Mouse (Mus musculus) cerebellum, adult 9-11 months (tissue): ENCODE data around the gene Chd5.
A peak's percentile ranks its signal among the peaks of the same experiment; 100 is the strongest.

ENCODE experiments used
- DNase-seq: peaks from one replicate; pipeline ENCODE4 v3.0.0; 2022

Gene Chd5

GRCm38 (mm10) chr4:152338419-152339292 is at the start of gene Chd5:
TSS of gene Chd5 (plus strand) at chr4:152338651.
- DNase-seq, result peak; percentile 71

- no peak for DNase-seq
These were observed 48.1 kb upstream of the Chd5 start for GRCm38 (mm10) chr4:152290385-152290784.

DNA sequence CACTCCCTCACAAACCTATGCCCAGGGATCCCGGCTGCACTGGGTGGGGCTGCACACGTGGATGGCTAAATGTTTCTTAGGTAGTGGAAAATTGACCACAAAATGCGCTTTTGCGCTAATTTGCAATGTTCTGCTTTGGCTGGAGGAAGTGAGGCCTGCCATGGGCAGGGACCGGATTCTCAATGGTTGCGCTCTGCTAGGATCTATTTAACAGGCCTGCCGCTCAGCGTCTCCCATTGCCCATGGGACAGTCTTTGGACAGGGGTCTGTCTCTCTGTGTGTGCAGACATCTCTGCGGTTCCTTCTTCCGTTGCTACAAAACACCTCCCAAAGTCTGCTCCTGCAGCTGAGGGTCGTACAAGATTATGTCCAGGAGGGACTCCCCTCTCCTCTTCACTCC is 47.5 kb upstream of the Chd5 start:
- DNase-seq, result no peak

- no peak for DNase-seq
These were observed 46.9 kb upstream of the Chd5 start, which contains the start of gene Hes3 for GRCm38 (mm10) chr4:152291562-152291961. TSS of gene Hes3 (minus strand) at chr4:152291662.

DNA sequence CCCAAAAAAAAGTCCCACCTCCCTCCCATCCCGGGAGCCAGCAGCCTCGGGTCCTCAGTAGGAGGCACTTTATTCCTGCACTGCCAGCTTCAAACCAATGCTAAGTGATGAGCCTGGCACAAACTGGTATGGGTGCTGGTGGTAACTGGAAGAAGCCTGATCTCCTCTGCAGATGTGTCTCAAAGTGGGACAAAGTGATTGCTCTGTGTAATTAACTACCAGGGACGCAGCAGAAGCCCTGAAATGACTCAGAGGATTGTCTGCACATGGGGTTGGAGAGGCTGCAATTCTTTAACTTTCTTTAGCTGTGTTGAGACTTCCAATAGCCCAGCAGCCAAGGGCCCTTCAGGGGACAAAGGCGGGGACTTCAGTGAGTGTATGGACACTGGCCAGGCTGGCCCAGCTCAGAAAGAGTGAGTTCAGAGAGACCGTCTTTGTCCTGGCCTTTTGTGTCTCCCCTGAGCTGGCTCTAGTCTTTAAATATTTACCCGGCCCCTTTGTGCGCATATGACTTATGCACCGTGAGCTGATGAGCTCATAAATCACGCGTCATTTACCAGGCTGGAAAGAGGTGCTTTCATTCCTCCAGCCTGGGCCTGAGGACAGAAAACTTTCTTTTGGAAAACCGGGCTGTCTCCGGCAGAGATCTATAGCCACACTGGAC is 46.2 kb upstream of the Chd5 start:
- no peak for DNase-seq

DNA sequence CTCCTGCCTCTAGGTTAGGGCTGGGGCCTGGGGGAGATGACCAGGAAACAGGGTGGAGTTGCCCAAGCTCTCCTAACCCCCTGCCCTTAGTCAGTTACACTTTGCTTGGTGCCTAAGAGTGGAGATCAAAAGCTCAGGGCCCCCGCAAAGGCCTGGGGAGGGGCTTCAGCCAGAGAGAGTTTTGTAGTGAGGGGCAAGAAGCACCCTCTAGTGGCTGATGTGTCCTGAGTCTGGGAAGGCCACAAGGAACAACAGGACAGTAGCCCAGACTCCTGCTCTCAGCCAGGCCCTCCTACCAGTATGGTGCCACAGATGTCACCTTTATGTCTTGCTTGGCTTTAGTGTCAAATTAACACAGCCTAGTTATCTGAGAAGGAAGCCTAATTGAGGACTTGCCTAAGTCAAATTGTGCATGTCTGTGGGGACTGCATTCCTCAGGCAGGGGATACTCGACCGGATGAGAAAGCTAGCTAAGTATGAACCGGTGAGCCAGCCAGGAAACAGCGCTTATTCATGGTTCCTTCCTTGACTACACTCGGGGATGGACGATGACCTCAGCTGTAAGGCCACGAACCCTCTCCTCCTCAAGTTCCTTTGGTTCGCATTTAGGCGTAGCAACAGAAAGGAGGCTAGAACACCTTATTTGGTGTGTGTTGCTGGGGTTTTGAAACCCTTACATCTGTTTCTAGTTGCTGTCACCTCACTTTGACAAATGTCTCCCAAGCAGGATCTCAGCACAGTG is 44.1 kb upstream of the Chd5 start:
- DNase-seq, result no peak

DNA sequence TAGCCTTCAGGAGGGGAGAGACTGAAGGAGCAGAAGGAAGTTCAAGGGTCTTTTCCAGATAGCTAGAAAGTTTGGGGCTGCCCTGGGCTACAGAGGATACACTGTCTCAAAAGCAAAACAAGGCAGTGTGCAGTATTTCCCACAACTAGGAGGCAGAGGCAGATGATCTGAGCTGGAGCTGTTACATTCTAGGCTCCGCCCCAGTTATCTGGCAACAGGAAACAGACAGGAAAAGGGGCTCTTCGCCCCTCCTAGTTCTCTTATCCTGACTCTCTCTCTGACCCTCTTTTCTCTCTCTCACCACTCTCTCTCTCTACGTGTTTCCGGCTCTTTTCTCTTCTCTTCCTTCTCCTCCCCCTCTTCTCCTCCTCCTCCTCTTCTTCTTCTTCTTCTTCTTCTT is 42.5 kb upstream of the Chd5 start:
- no peak for DNase-seq

DNA sequence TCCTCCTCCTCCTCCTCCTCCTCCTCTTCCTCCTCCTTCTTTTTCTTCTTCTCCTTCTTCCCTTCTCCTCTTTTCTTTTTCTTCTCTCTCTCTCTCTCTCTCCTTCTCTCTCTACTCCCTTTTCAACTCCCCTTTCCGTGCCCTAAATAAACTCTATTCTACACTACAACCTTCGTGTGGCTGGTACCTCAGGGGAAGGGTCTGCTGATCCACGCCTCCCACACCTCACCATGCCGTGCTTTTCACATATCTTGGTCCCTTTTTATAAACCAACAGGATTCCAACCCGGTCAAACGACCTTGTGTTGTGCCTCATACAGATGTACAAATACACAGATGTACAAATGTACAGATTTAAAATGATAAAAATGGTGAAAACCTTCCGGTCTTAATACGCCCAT is 42.1 kb upstream of the Chd5 start:
- DNase-seq, result no peak

GRCm38 (mm10) chr4:152296874-152297861 is 41.3 kb upstream of the Chd5 start, which contains the start of gene Icmt:
TSS of gene Icmt (plus strand) at chr4:152297227.
- peak; percentile 99 for DNase-seq

GRCm38 (mm10) chr4:152298836-152299235 is 39.6 kb upstream of the Chd5 start:
- DNase-seq, result peak; percentile 42

- DNase-seq, result peak; percentile 44
These were observed 38.1 kb upstream of the Chd5 start for GRCm38 (mm10) chr4:152300375-152300774.

GRCm38 (mm10) chr4:152302012-152302411 is 36.4 kb upstream of the Chd5 start:
- DNase-seq, result no peak

DNA sequence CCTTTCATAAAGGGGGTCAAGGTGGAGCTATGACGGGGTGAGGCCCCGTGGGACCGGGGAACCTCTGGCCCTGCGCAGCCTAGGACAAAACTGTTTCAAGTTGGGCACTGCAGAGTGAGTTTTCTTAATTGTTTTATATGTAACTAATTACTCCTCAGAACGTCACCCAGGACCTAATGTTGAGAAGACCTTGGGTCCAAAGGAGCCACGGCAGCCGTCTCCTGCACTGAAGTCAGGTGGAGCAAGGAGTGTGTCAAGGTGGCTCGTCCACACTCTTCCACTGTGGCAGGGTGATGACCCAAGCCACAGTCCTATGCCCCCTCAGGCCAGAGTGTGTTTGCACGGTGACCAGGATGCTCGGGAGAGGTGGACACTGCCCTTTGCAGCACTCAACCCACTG is 35.3 kb upstream of the Chd5 start:
- DNase-seq, result no peak

- DNase-seq, result no peak
These were observed 33.8 kb upstream of the Chd5 start for GRCm38 (mm10) chr4:152304685-152305084.

- no peak for DNase-seq
These were observed 32.5 kb upstream of the Chd5 start for GRCm38 (mm10) chr4:152305991-152306390.

DNA sequence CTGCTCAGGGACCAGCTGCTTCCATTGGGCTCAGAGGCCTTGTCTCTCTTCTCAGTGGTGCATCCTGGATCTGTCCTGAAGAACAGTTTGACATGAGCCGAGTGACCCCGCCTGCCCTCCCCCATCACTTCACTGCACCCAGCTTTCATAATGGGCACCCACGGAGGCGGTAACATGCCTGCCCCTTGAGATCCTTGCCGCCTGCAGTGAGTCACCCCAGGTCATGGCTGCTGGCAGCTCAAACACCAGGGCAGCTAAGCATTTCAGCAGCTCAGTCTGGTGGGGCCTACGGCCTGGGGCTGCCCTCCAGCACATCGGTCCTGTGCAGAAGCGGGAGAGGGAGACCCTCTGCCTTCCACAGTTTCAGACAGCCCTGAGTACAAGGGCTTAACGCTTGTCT is 30.9 kb upstream of the Chd5 start:
- no peak for DNase-seq

DNA sequence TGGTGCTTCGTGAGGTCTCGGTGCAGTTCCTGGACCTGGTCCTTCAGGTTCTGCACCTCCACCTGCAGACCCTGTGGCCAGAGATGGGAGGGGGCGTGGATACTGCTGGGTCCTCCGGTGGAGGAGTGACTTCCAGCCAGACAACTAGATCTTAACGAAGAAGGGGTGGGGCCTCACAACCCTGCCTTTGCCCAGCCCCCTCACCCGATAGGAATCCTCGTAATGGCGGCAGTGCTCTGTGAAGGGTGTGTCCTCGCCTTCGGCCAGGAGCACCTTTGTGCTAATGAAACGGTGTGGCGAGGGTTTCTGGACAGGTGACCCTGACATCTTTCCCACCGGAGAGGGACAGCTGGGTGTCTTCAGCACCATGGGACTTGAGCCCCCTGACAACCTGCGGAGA is 26.3 kb upstream of the Chd5 start:
- DNase-seq, result no peak

DNA sequence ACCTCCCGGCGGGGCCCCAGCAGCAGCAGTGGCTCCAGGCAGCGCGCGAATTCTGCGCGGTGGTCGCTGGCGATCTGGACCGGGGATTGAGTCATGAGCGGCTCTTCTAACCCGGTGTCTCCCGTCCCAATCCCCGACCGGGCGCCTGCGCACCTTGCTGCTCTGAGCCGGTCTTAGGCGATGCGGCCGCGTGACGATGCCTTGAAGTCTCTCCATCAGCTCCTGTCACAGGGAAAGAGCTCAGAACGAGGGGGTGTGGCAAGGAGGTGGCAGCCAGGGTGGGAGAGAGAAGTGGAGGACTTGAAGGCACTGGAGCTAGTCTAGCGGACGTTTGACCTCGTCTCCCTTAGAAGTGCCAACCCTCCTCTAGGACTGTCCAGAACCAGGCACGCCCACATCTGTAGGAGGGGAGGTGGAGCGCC is 25.2 kb upstream of the Chd5 start:
- no peak for DNase-seq

GRCm38 (mm10) chr4:152313934-152314333 is 24.5 kb upstream of the Chd5 start:
- no peak for DNase-seq

- DNase-seq, result no peak
These were observed 22.8 kb upstream of the Chd5 start for GRCm38 (mm10) chr4:152315498-152316213.

- DNase-seq, result no peak
These were observed 20.8 kb upstream of the Chd5 start for GRCm38 (mm10) chr4:152317631-152318033.
